Mouse (Mus musculus) liver, embryonic 14.5 days (tissue): ENCODE data around the gene Slco1a5.

Experiments
- CTCF ChIP-seq: IDR thresholded peaks from 2 replicates; pipeline ENCODE4 v1.5.1; 2016; ENCODE audit warnings: antibody characterized with exemption, low read depth, control low read depth
- EP300 ChIP-seq: IDR thresholded peaks from 2 replicates; pipeline ENCODE4 v1.6.1; 2016; ENCODE audit warnings: antibody characterized with exemption, low read depth

- no peak for TF ChIP-seq CTCF
- TF ChIP-seq EP300: no peak
Measured at GRCm38 (mm10) chr6:142365742-142366472, 43.1 kb upstream of the Slco1a5 start.
